Mouse (Mus musculus) thymus, adult 2 months (tissue): ENCODE data around the gene Ccnl2. TPM values are rescaled to one million over a fixed set of nuclear protein-coding genes. Genes with fewer than 3 reads are reported as not detected.

Experiments
- DNase-seq: peaks from one replicate; pipeline ENCODE4 v3.0.0; 2021
- H3K27ac ChIP-seq: fragments of 200-500 bp; 2 replicates; pipeline ENCODE4 v1.5.1; 2012; ENCODE audit warnings: low read length, control low read depth; ENCODE audit not compliant: control insufficient read depth, insufficient read depth
- H3K27me3 ChIP-seq: fragments of 200-500 bp; 2 replicates; pipeline ENCODE4 v1.6.1; 2012; ENCODE audit warnings: mild to moderate bottlenecking, low read length, moderate library complexity, mixed read lengths; ENCODE audit not compliant: control insufficient read depth, insufficient read depth
- H3K36me3 ChIP-seq: fragments of 200-500 bp; 2 replicates; pipeline ENCODE4 v1.6.1; 2012; ENCODE audit warnings: mild to moderate bottlenecking, low read length, moderate library complexity; ENCODE audit not compliant: control insufficient read depth, insufficient read depth
- H3K4me1 ChIP-seq: fragments of 200-500 bp; replicated peaks from 2 replicates; pipeline ENCODE4 v1.6.1; 2012; ENCODE audit warnings: low read length; ENCODE audit not compliant: control insufficient read depth, insufficient read depth
- H3K4me3 ChIP-seq: fragments of 200-500 bp; 2 replicates; pipeline ENCODE4 v1.5.1; 2012; ENCODE audit warnings: mild to moderate bottlenecking, low read length, control low read depth, moderate library complexity; ENCODE audit not compliant: control insufficient read depth, insufficient read depth
- CTCF ChIP-seq: fragments of 200-500 bp; IDR thresholded peaks from 2 replicates; pipeline ENCODE4 v1.5.1; 2012; ENCODE audit warnings: mild to moderate bottlenecking, control low read depth, low read length, moderate library complexity, borderline replicate concordance; ENCODE audit not compliant: control insufficient read depth, poor library complexity, insufficient read depth; ENCODE audit errors: extremely low read depth
- POLR2A ChIP-seq: fragments of 200-500 bp; IDR thresholded peaks from 2 replicates; pipeline ENCODE4 v1.6.1; 2012; ENCODE audit warnings: mild to moderate bottlenecking, low read length, control low read depth, moderate library complexity; ENCODE audit not compliant: control insufficient read depth, poor library complexity, insufficient read depth; ENCODE audit errors: extremely low read depth
- WGBS: fragments of 180-500 bp; shearing (Covaris S2); methylation state at CpG from one replicate; pipeline ENCODE4 v1.1.7; 2018; 5-methylcytosine and 5-hydroxymethylcytosine counted together
- polyA plus RNA-seq: library from polyadenylated mRNA; depleted of rRNA; stranded (reverse); fragments of >200 nt; gene quantifications from 2 replicates; pipeline ENCODE4 v1.2.3, GENCODE M21; 2012

Gene Ccnl2
- polyA plus RNA-seq, 1 experiment: 145 TPM

GRCm38 (mm10) chr4:155821025-155821424 lies 8.7 kb downstream of the Ccnl2 start:
- 89% methylated on average over 7 of the region's 7 CpGs for WGBS
- Histone ChIP-seq H3K4me1 (no peaks in the 10 kb centered on the region), H3K4me3 (no peak overlapping the region), H3K27me3 (no peaks in the 10 kb centered on the region), H3K36me3 (peaks cover 93% of the 10 kb centered on the region), H3K27ac (no peak overlapping the region)
- no peak for DNase-seq
- TF ChIP-seq POLR2A (no peak), CTCF (no peak)

- no peak overlapping the region for H3K4me3 ChIP-seq
- H3K27me3 ChIP-seq: no peaks in the 10 kb centered on the region
- no peak for DNase-seq
- peaks cover 74% of the 10 kb centered on the region for H3K36me3 ChIP-seq
- no peak overlapping the region for H3K27ac ChIP-seq
- H3K4me1 ChIP-seq: no peaks in the 10 kb centered on the region
- TF ChIP-seq CTCF: no peak
- no peak for TF ChIP-seq POLR2A
- 98% methylated on average over 16 of the region's 16 CpGs for WGBS
Observed at GRCm38 (mm10) chr4:155823443-155823842, 11.2 kb downstream of the Ccnl2 start.

GRCm38 (mm10) chr4:155829866-155830265 lies 17.6 kb downstream of the Ccnl2 start:
- no peak for DNase-seq
- Histone ChIP-seq H3K27me3 (no peaks in the 10 kb centered on the region), H3K4me1 (peaks cover 17% of the 10 kb centered on the region), H3K36me3 (peaks cover 15% of the 10 kb centered on the region), H3K4me3 (no peak overlapping the region), H3K27ac (no peak overlapping the region)
- 94% methylated on average over 4 of the region's 4 CpGs for WGBS
- TF ChIP-seq POLR2A: no peak
- no peak for TF ChIP-seq CTCF

- Histone ChIP-seq H3K27ac (no peak overlapping the region), H3K27me3 (no peaks in the 10 kb centered on the region), H3K4me1 (peaks cover 17% of the 10 kb centered on the region), H3K4me3 (no peak overlapping the region), H3K36me3 (peaks cover 8% of the 10 kb centered on the region; the same call in 1 of the 2 replicates)
- DNase-seq: no peak
- 50% methylated on average over 8 of the region's 8 CpGs for whole genome bisulfite sequencing
- TF ChIP-seq POLR2A (no peak), CTCF (no peak)
Observed at GRCm38 (mm10) chr4:155830596-155830995, 18.3 kb downstream of the Ccnl2 start.

- DNase-seq: peak; percentile 95
- Histone ChIP-seq H3K4me3 (peak within 1 kb of the TSS; percentile 71), H3K36me3 (0 out of 2 replicates have a peak, but pooled peaks cover 7% of the 10 kb centered on the region), H3K27ac (peak within 1 kb of the TSS; percentile 75), H3K4me1 (peaks cover 17% of the 10 kb centered on the region), H3K27me3 (no peaks in the 10 kb centered on the region)
- under 1% methylated on average over 49 of the region's 49 CpGs for WGBS
- TF ChIP-seq CTCF: peak; percentile 92
- peak; percentile 71; the same call in 1 of the 2 replicates for TF ChIP-seq POLR2A
Observed at GRCm38 (mm10) chr4:155831205-155831766, 19.0 kb downstream of the Ccnl2 start, which contains the start of gene Aurkaip1. TSS of gene Aurkaip1 (plus strand) at chr4:155831272.

GRCm38 (mm10) chr4:155831831-155832230 lies 19.5 kb downstream of the Ccnl2 start:
- Histone ChIP-seq H3K4me1 (peaks cover 17% of the 10 kb centered on the region), H3K4me3 (peak overlapping the region; percentile 71), H3K36me3 (0 out of 2 replicates have a peak, but pooled peaks cover 4% of the 10 kb centered on the region), H3K27me3 (no peaks in the 10 kb centered on the region), H3K27ac (peak overlapping the region; percentile 38)
- no peak for DNase-seq
- 2% methylated on average over 25 of the region's 25 CpGs for WGBS
- no peak; the same call in 1 of the 2 replicates for TF ChIP-seq POLR2A
- no peak for TF ChIP-seq CTCF

GRCm38 (mm10) chr4:155832321-155832720 lies 20.0 kb downstream of the Ccnl2 start:
- H3K27me3 ChIP-seq: no peaks in the 10 kb centered on the region
- H3K36me3 ChIP-seq: 0 out of 2 replicates have a peak, but pooled peaks cover 4% of the 10 kb centered on the region
- no peak for TF ChIP-seq POLR2A
- TF ChIP-seq CTCF: no peak
- H3K27ac ChIP-seq: no peak overlapping the region; the same call in 1 of the 2 replicates
- peak overlapping the region; percentile 71 for H3K4me3 ChIP-seq
- WGBS: 62% methylated on average over 10 of the region's 10 CpGs
- H3K4me1 ChIP-seq: peaks cover 17% of the 10 kb centered on the region
- no peak for DNase-seq
